Mouse (Mus musculus) regulatory T cell (primary cell): Measurements from ENCODE around the gene Spesp1.

ENCODE experiments used
- in situ Hi-C: fragments of 300-600 bp; cut with MboI, MseI; formaldehyde crosslinking; loops from one replicate; pipeline ENCODE4 v1.15.1; 2025; ENCODE audit warnings: high pct_unique_total_duplicates

Gene Spesp1

GRCm38 (mm10) chr9:62246380-62246942 is 35.5 kb downstream of the Spesp1 start:
- in situ Hi-C loops, result loop anchor here (10.0 kb wide), 1 partner anchor 282 kb away; no protein-coding TSS in a partner anchor

GRCm38 (mm10) chr9:62245612-62246379 is 36.2 kb downstream of the Spesp1 start:
- in situ Hi-C loops, result loop anchor here (10.0 kb wide), 1 partner anchor 281 kb away; no protein-coding TSS in a partner anchor

GRCm38 (mm10) chr9:62244612-62245010 is 37.4 kb downstream of the Spesp1 start:
- in situ Hi-C loops, result loop anchor here (5.0 to 10.0 kb wide), 2 partner anchors 202 to 280 kb away; no protein-coding TSS in a partner anchor

GRCm38 (mm10) chr9:62243991-62244611 is 37.9 kb downstream of the Spesp1 start:
- in situ Hi-C loops, result loop anchor here (5.0 to 10.0 kb wide), 2 partner anchors 202 to 279 kb away; no protein-coding TSS in a partner anchor

GRCm38 (mm10) chr9:62240036-62240435 is 42.0 kb downstream of the Spesp1 start:
- in situ Hi-C loops, result loop anchor here (5.0 to 10.0 kb wide), 2 partner anchors 198 to 275 kb away; no protein-coding TSS in a partner anchor

GRCm38 (mm10) chr9:62237381-62237980 is 44.5 kb downstream of the Spesp1 start:
- in situ Hi-C loops, result no loop called here

GRCm38 (mm10) chr9:62235501-62235900 is 46.5 kb downstream of the Spesp1 start:
- in situ Hi-C loops, result no loop called here

GRCm38 (mm10) chr9:62232649-62233048 is 49.4 kb downstream of the Spesp1 start:
- in situ Hi-C loops, result no loop called here

GRCm38 (mm10) chr9:62231046-62231445 is 51.0 kb downstream of the Spesp1 start:
- in situ Hi-C loops, result no loop called here

- in situ Hi-C loops, result no loop called here
Measured at GRCm38 (mm10) chr9:62229985-62230384, 52.0 kb downstream of the Spesp1 start.

GRCm38 (mm10) chr9:62222481-62222880 is 59.5 kb downstream of the Spesp1 start:
- in situ Hi-C loops, result no loop called here

GRCm38 (mm10) chr9:62222029-62222428 is 60.0 kb downstream of the Spesp1 start:
- in situ Hi-C loops, result no loop called here
